Mouse (Mus musculus) MEL (cell line): ENCODE data around the gene Ror1. TPM values are rescaled to one million over a fixed set of nuclear protein-coding genes. Genes with fewer than 3 reads are reported as not detected.

Experiments
- DNase-seq: peaks from one replicate; pipeline ENCODE4 v3.0.0; 2011; ENCODE audit warnings: low read depth, low spot score
- H3K27ac ChIP-seq: 2 replicates; pipeline ENCODE4 v1.5.1; 2012; ENCODE audit warnings: low read depth, mild to moderate bottlenecking, control low read depth, low read length, moderate library complexity; ENCODE audit not compliant: control insufficient read depth
- H3K27me3 ChIP-seq, 2 experiments: fragments of 150-350 bp in 1 of 2; sonication (generic) in 1 of 2; 2 replicates each; pipeline ENCODE4 v1.6.1; 2012; ENCODE audit warnings: low read length in 2 of 2, mild to moderate bottlenecking in 2 of 2, improper control_type of control experiment in 1 of 2, moderate library complexity in 1 of 2; ENCODE audit not compliant: insufficient read depth in 2 of 2, control insufficient read depth in 1 of 2
- H3K36me3 ChIP-seq, 2 experiments: 2 replicates each; pipeline ENCODE4 v1.6.1; 2012 to 2014; ENCODE audit warnings: low read length in 2 of 2, improper control_type of control experiment in 1 of 2, inconsistent platforms in 1 of 2, mild to moderate bottlenecking in 1 of 2; ENCODE audit not compliant: insufficient read depth in 2 of 2, control insufficient read depth in 1 of 2
- H3K4me1 ChIP-seq, 2 experiments: fragments of 150-350 bp in 1 of 2; sonication (generic) in 1 of 2; 2 replicates each; pipeline ENCODE4 v1.6.1; 2012; ENCODE audit warnings: low read length in 2 of 2, improper control_type of control experiment in 1 of 2, mild to moderate bottlenecking in 1 of 2; ENCODE audit not compliant: insufficient read depth in 2 of 2, control insufficient read depth in 1 of 2
- H3K4me3 ChIP-seq, 2 experiments: fragments of 150-350 bp in 1 of 2; sonication (generic) in 1 of 2; 2 replicates each; pipeline ENCODE4 v1.5.1; 2012; ENCODE audit warnings: low read depth in 2 of 2, low read length in 2 of 2, mild to moderate bottlenecking in 2 of 2, moderate library complexity in 2 of 2, control low read depth in 1 of 2, improper control_type of control experiment in 1 of 2; ENCODE audit not compliant: control insufficient read depth in 1 of 2, insufficient read depth in 1 of 2
- H3K79me2 ChIP-seq: 2 replicates; pipeline ENCODE4 v1.6.1; 2012; ENCODE audit warnings: mild to moderate bottlenecking, low read length, moderate library complexity; ENCODE audit not compliant: control insufficient read depth, poor library complexity, insufficient read depth
- H3K9ac ChIP-seq: 2 replicates; pipeline ENCODE4 v1.6.1; 2012; ENCODE audit warnings: low read depth, mild to moderate bottlenecking, control low read depth, low read length, moderate library complexity; ENCODE audit not compliant: control insufficient read depth, poor library complexity, severe bottlenecking
- H3K9me3 ChIP-seq: fragments of 150-350 bp; sonication (generic); replicated peaks from 2 replicates; pipeline ENCODE4 v1.6.1; 2012; ENCODE audit warnings: mild to moderate bottlenecking, low read length, improper control_type of control experiment, moderate library complexity; ENCODE audit not compliant: insufficient read depth
- CHD1 ChIP-seq: IDR thresholded peaks from 2 replicates; pipeline ENCODE4 v1.6.1; 2012; ENCODE audit warnings: low read depth, mild to moderate bottlenecking, inconsistent platforms, low read length, improper control_type of control experiment
- CHD2 ChIP-seq: IDR thresholded peaks from 2 replicates; pipeline ENCODE4 v1.6.1; 2011; ENCODE audit warnings: low read length, improper control_type of control experiment
- CTCF ChIP-seq, 3 experiments: IDR thresholded peaks in 2 of 3; conservative IDR thresholded peaks in 1 of 3; 2 replicates each; pipeline ENCODE4 v1.5.1; 2011 to 2012; ENCODE audit warnings: low read length in 3 of 3, low read depth in 2 of 3, mild to moderate bottlenecking in 2 of 3, improper control_type of control experiment in 1 of 3, inconsistent platforms in 1 of 3, mixed read lengths in 1 of 3, moderate library complexity in 1 of 3; ENCODE audit not compliant: control insufficient read depth in 1 of 3, insufficient read depth in 1 of 3, poor library complexity in 1 of 3, severe bottlenecking in 1 of 3
- ELF1 ChIP-seq: IDR thresholded peaks from 2 replicates; pipeline ENCODE4 v1.6.1; 2014; ENCODE audit warnings: low read depth, mild to moderate bottlenecking, inconsistent platforms, low read length, improper control_type of control experiment, moderate library complexity
- ETS1 ChIP-seq: IDR thresholded peaks from 2 replicates; pipeline ENCODE4 v1.6.1; 2012; ENCODE audit warnings: low read depth, mild to moderate bottlenecking, inconsistent platforms, low read length, improper control_type of control experiment, moderate library complexity
- GABPA ChIP-seq: IDR thresholded peaks from 2 replicates; pipeline ENCODE4 v1.6.1; 2012; ENCODE audit warnings: low read depth, mild to moderate bottlenecking, inconsistent platforms, low read length, improper control_type of control experiment, moderate library complexity
- GATA1 ChIP-seq: IDR thresholded peaks from 2 replicates; pipeline ENCODE4 v1.6.1; 2011; ENCODE audit warnings: low read depth, low read length, improper control_type of control experiment
- JUND ChIP-seq: IDR thresholded peaks from 2 replicates; pipeline ENCODE4 v1.6.1; 2011; ENCODE audit warnings: low read depth, mild to moderate bottlenecking, improper control_type of control experiment, low read length
- KAT2A ChIP-seq: conservative IDR thresholded peaks from 2 replicates; pipeline ENCODE4 v1.6.1; 2012; ENCODE audit warnings: low read depth, low read length, improper control_type of control experiment, inconsistent platforms
- MAFK ChIP-seq: IDR thresholded peaks from 2 replicates; pipeline ENCODE4 v1.6.1; 2011; ENCODE audit warnings: low read depth, mild to moderate bottlenecking, low read length, improper control_type of control experiment, borderline replicate concordance
- MAX ChIP-seq: IDR thresholded peaks from 2 replicates; pipeline ENCODE4 v1.6.1; 2011; ENCODE audit warnings: low read length, improper control_type of control experiment
- MEF2A ChIP-seq: IDR thresholded peaks from 2 replicates; pipeline ENCODE4 v1.6.1; 2014; ENCODE audit warnings: low read depth, mild to moderate bottlenecking, inconsistent platforms, low read length, improper control_type of control experiment; ENCODE audit not compliant: poor library complexity, insufficient replicate concordance, severe bottlenecking; ENCODE audit errors: extremely low read depth
- MYC ChIP-seq: IDR thresholded peaks from 2 replicates; pipeline ENCODE4 v1.6.1; 2011; ENCODE audit warnings: low read depth, mild to moderate bottlenecking, low read length, improper control_type of control experiment, moderate library complexity
- NELFE ChIP-seq: IDR thresholded peaks from 2 replicates; pipeline ENCODE4 v1.6.1; 2011; ENCODE audit warnings: low read depth, low read length, improper control_type of control experiment
- NRF1 ChIP-seq: IDR thresholded peaks from 2 replicates; pipeline ENCODE4 v1.6.1; 2014; ENCODE audit warnings: low read depth, mild to moderate bottlenecking, inconsistent platforms, low read length, improper control_type of control experiment, moderate library complexity; ENCODE audit not compliant: poor library complexity, insufficient read depth, severe bottlenecking
- POLR2A ChIP-seq, 2 experiments: IDR thresholded peaks; 2 replicates each; pipeline ENCODE4 v1.6.1; 2011 to 2012; ENCODE audit warnings: low read length in 2 of 2, mild to moderate bottlenecking in 2 of 2, control low read depth in 1 of 2, improper control_type of control experiment in 1 of 2, low read depth in 1 of 2, moderate library complexity in 1 of 2; ENCODE audit not compliant: control insufficient read depth in 1 of 2, insufficient read depth in 1 of 2, poor library complexity in 1 of 2
- POLR2AphosphoS5 ChIP-seq: IDR thresholded peaks from 2 replicates; pipeline ENCODE4 v1.6.1; 2012; ENCODE audit warnings: low read depth, borderline replicate concordance, mild to moderate bottlenecking, inconsistent platforms, low read length, moderate library complexity, mixed read lengths
- RCOR1 ChIP-seq: IDR thresholded peaks from 2 replicates; pipeline ENCODE4 v1.6.1; 2012; ENCODE audit warnings: low read depth, mild to moderate bottlenecking, inconsistent platforms, low read length, improper control_type of control experiment
- SMC3 ChIP-seq: IDR thresholded peaks from 2 replicates; pipeline ENCODE4 v1.6.1; 2011; ENCODE audit warnings: low read depth, low read length, improper control_type of control experiment
- TBP ChIP-seq: IDR thresholded peaks from 2 replicates; pipeline ENCODE4 v1.8.0; 2011; ENCODE audit warnings: low read depth, low read length, improper control_type of control experiment
- TCF12 ChIP-seq: IDR thresholded peaks from 2 replicates; pipeline ENCODE4 v1.6.1; 2014; ENCODE audit warnings: low read depth, mild to moderate bottlenecking, inconsistent platforms, low read length, improper control_type of control experiment, moderate library complexity
- UBTF ChIP-seq: IDR thresholded peaks from 2 replicates; pipeline ENCODE4 v1.6.1; 2012; ENCODE audit warnings: low read depth, mild to moderate bottlenecking, inconsistent platforms, low read length, improper control_type of control experiment, moderate library complexity, borderline replicate concordance; ENCODE audit not compliant: insufficient read depth
- USF1 ChIP-seq: IDR thresholded peaks from 2 replicates; pipeline ENCODE4 v1.6.1; 2014; ENCODE audit warnings: low read depth, mild to moderate bottlenecking, inconsistent platforms, low read length, improper control_type of control experiment, moderate library complexity
- USF2 ChIP-seq, 2 experiments: IDR thresholded peaks; 2 replicates each; pipeline ENCODE4 v1.6.1; 2011 to 2012; ENCODE audit warnings: improper control_type of control experiment in 2 of 2, low read length in 2 of 2, borderline replicate concordance in 1 of 2, inconsistent platforms in 1 of 2, low read depth in 1 of 2, mild to moderate bottlenecking in 1 of 2; ENCODE audit not compliant: insufficient read depth in 1 of 2
- ZC3H11A ChIP-seq: IDR thresholded peaks from 2 replicates; pipeline ENCODE4 v1.6.1; 2012; ENCODE audit warnings: low read depth, mild to moderate bottlenecking, inconsistent platforms, low read length, improper control_type of control experiment
- ZKSCAN1 ChIP-seq: IDR thresholded peaks from 2 replicates; pipeline ENCODE4 v1.6.1; 2012; ENCODE audit warnings: low read depth, mild to moderate bottlenecking, inconsistent platforms, low read length, improper control_type of control experiment, moderate library complexity
- ZNF384 ChIP-seq: IDR thresholded peaks from 2 replicates; pipeline ENCODE4 v1.6.1; 2012; ENCODE audit warnings: low read depth, mild to moderate bottlenecking, inconsistent platforms, low read length, improper control_type of control experiment
- polyA plus RNA-seq, 2 experiments: library from polyadenylated mRNA; stranded (reverse) in 1 of 2; unstranded in 1 of 2; fragments of >175 nt in 1 of 2; fragments of >200 nt in 1 of 2; gene quantifications; 2 replicates each; pipeline versions ENCODE4 v1.2.1 to v1.2.4; 2012; ENCODE audit warnings: low replicate concordance in 2 of 2, low read depth in 1 of 2; ENCODE audit not compliant: insufficient read length in 2 of 2, insufficient read depth in 1 of 2, missing spikeins in 1 of 2
- total RNA-seq: library from RNA; depleted of rRNA; stranded (reverse); fragments of 300-350 nt; gene quantifications from 2 replicates; pipeline ENCODE4 v1.2.3, GENCODE M21; 2012

Ror1 gene
- total and polyA plus RNA-seq, 3 experiments: not detected

DNA sequence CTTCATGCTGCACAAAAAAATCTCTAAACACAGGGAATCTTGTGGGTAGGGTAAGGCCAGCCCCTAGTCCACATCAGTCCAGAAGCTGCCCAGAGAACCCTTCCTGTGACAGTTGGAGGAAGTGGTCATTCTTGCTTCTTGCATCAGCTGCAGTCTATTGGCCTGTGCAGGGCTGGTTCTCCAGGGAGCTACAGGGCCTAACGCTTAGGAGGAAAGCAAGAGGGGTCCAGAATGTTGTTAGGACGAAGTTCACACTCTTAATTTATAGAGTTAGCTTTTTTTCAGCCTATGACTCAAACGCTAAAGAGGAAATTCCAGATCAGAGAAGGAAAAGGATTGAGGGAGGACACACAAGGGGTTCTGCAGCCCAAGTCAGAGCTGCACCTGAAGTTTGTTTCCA lies 351.3 kb downstream of the Ror1 start:
- H3K27me3 ChIP-seq: no peaks in the 10 kb centered on the region
- H3K4me1 ChIP-seq: no peaks in the 10 kb centered on the region
- DNase-seq: no peak
- no peaks in the 10 kb centered on the region for H3K36me3 ChIP-seq
- no peak overlapping the region for H3K4me3 ChIP-seq
- H3K9ac ChIP-seq: no peak overlapping the region
- H3K27ac ChIP-seq: no peak overlapping the region
- TF ChIP-seq MAFK (no peak), MAX (no peak), GABPA (no peak), CHD2 (no peak), SMC3 (no peak), NELFE (no peak), NRF1 (no peak), RCOR1 (no peak), ZKSCAN1 (no peak), GATA1 (no peak), USF1 (no peak), CHD1 (no peak)
- no peaks in the 10 kb centered on the region for H3K79me2 ChIP-seq
- H3K9me3 ChIP-seq: no peaks in the 10 kb centered on the region

DNA sequence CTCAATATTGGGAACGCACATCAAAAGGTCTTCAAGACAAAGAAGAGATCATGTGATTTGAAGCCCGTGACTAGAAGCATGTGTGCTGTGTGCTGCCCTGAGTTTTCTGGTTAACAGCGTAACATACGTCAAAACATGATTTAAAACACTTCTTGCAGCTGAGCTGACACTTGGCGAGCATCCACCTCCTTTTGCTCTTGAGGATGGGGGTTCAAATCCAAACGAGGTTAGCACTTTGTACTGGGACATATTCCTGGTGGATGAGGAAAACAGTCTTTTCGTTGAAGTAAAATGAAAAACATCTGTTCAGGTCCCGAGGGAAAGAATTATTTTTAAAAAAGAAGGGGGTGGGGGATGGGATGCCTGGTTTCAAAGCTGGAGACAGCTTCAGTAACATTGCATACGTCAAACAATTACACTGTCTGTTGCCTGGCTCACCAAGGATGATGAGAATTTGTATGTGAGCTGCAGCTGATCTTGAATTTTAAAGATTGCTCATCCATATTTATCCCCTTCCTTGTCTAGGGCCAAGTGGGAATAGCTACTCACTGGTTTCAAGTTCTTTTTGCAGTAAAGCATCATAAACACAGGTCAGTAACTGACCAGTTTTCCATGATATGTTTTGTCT lies 367.0 kb downstream of the Ror1 start:
- Histone ChIP-seq H3K36me3 (no peaks in the 10 kb centered on the region), H3K4me1 (no peaks in the 10 kb centered on the region), H3K9ac (no peak overlapping the region), H3K27me3 (no peaks in the 10 kb centered on the region), H3K79me2 (no peaks in the 10 kb centered on the region), H3K27ac (no peak overlapping the region), H3K4me3 (no peak overlapping the region), H3K9me3 (no peaks in the 10 kb centered on the region)
- no peak for TF ChIP-seq CHD1
- no peak for TF ChIP-seq ELF1
- TF ChIP-seq SMC3: no peak
- TF ChIP-seq POLR2A (IDR thresholded peaks at IDR 0.05; ENCODE audit: control insufficient read depth in 1 of 2, insufficient read depth in 1 of 2, low read depth in 1 of 2, low read length in 2 of 2, poor library complexity in 1 of 2): no peak
- TF ChIP-seq CTCF (IDR thresholded peaks at IDR 0.05 in 2 of 3, conservative IDR thresholded peaks at IDR 0.05 in 1 of 3; ENCODE audit: control insufficient read depth in 1 of 3, insufficient read depth in 1 of 3, low read depth in 2 of 3, low read length in 3 of 3, poor library complexity in 1 of 3, severe bottlenecking in 1 of 3): no peak
- no peak for TF ChIP-seq MEF2A
- no peak for TF ChIP-seq USF2 (IDR thresholded peaks at IDR 0.05; ENCODE audit: borderline replicate concordance in 1 of 2, insufficient read depth in 1 of 2, low read depth in 1 of 2, low read length in 2 of 2)
- no peak for TF ChIP-seq KAT2A
- TF ChIP-seq NELFE: no peak
- no peak for TF ChIP-seq TCF12
- TF ChIP-seq ZNF384: no peak
- TF ChIP-seq CHD2: no peak
- TF ChIP-seq POLR2AphosphoS5: no peak
- no peak for TF ChIP-seq UBTF
- TF ChIP-seq ZC3H11A: no peak
- no peak for TF ChIP-seq NRF1
- no peak for TF ChIP-seq JUND
- TF ChIP-seq MYC: no peak
- TF ChIP-seq ETS1: no peak
- TF ChIP-seq TBP: no peak
- no peak for DNase-seq
